Comparison of ENCODE assay signal across 20 mouse cellular contexts in the genomic region with DNA sequence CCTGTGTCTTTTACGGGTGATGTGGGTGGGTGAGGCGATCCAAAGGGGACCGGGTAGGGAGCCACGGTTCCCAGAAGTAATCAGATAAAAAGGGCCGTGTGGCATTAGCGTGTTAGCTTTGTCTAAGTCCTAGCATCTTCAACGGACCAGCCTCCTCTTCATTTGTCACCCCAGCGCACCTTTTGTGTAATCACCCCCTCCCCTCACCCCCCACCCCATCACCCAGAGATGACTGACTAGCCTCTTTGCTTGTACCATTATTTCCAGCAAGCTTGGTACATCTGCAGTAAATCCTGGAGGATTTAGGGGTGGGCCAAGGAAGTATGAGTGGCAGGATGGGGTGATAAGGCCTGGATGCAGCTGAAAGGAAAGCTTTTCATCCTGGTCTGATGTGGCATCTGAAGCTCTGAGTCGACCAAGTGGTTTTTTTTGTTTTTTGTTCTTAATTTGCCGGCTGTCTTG.
DNase-seq lines count a peak whose midpoint lies in the region; ATAC-seq lines count a peak whose summit lies in the region.
"Had no signal": no experiment of that assay in that cellular context is flagged by ENCODE, and none has a peak within 500 bp of the region (broad histone marks: within the 10 kb centered on the region; RNA-seq: fewer than 3 reads in every experiment).

No protein-coding gene starts in this region.

- DNase-seq in forebrain, embryonic 11.5 days (ENCODE audit: low spot score) = peak; percentile 55
- DNase-seq in forebrain, embryonic 14.5 days (ENCODE audit: low spot score) = peak; percentile 37
- DNase-seq in right cerebral cortex, postnatal 4 days = no peak
- no peak for DNase-seq in layer of hippocampus, postnatal 36 days
- DNase-seq in heart, postnatal 36 days = no peak
- DNase-seq: adrenal gland, postnatal 36 days; cerebellum, adult 9-11 months; embryo, embryonic 11 days; gastrocnemius, postnatal 10 days; heart, postnatal 10 days; lung, postnatal 14 days; thymus, postnatal 14 days had no signal

- no peaks in the 10 kb centered on the region for H3K27me3 ChIP-seq in forebrain, embryonic 11.5 days (ENCODE audit: control insufficient read depth, insufficient read depth, low read length)
- H3K27me3 ChIP-seq in forebrain, embryonic 14.5 days (replicated peaks; ENCODE audit: control insufficient read depth, insufficient read depth, low read length) = no peaks in the 10 kb centered on the region
- H3K27me3 ChIP-seq in hindbrain, embryonic 15.5 days = no peaks in the 10 kb centered on the region
- no peaks in the 10 kb centered on the region for H3K27me3 ChIP-seq in midbrain, embryonic 15.5 days (replicated peaks)
- H3K27me3 ChIP-seq: embryonic facial prominence, embryonic 15.5 days; intestine, embryonic 15.5 days; kidney, embryonic 15.5 days; limb, embryonic 15.5 days had no signal

- no peaks in the 10 kb centered on the region for H3K36me3 ChIP-seq in forebrain, embryonic 11.5 days (ENCODE audit: control insufficient read depth, insufficient read depth, low read length)
- no peaks in the 10 kb centered on the region for H3K36me3 ChIP-seq in forebrain, embryonic 14.5 days (ENCODE audit: control insufficient read depth, insufficient read depth, low read length)
- no peaks in the 10 kb centered on the region for H3K36me3 ChIP-seq in hindbrain, embryonic 15.5 days
- no peaks in the 10 kb centered on the region for H3K36me3 ChIP-seq in midbrain, embryonic 15.5 days (replicated peaks)
- H3K36me3 ChIP-seq: embryonic facial prominence, embryonic 15.5 days; intestine, embryonic 15.5 days; kidney, embryonic 15.5 days; limb, embryonic 15.5 days had no signal

- intact Hi-C loops in heart, postnatal 36 days (cut with DNase I) = no loop called here

- H3K4me2 ChIP-seq in forebrain, embryonic 11.5 days (ENCODE audit: low read depth, low read length, severe bottlenecking) = peak overlapping the region; percentile 13; the same call in 1 of the 2 replicates
- peak overlapping the region; percentile 17; the same call in 1 of the 2 replicates for H3K4me2 ChIP-seq in forebrain, embryonic 14.5 days (ENCODE audit: low read length)
- H3K4me2 ChIP-seq in hindbrain, embryonic 15.5 days = 0 out of 2 replicates have a peak overlapping the region, but pooled peaks have one; percentile 14
- peak overlapping the region; percentile 18; the same call in 1 of the 2 replicates for H3K4me2 ChIP-seq in midbrain, embryonic 15.5 days
- H3K4me2 ChIP-seq: embryonic facial prominence, embryonic 15.5 days; intestine, embryonic 15.5 days; kidney, embryonic 15.5 days; limb, embryonic 15.5 days had no signal

- no peak overlapping the region for H3K4me3 ChIP-seq in forebrain, embryonic 11.5 days (ENCODE audit: low read depth, low read length)
- no peak overlapping the region for H3K4me3 ChIP-seq in forebrain, embryonic 14.5 days (ENCODE audit: low read depth, low read length)
- no peak overlapping the region for H3K4me3 ChIP-seq in hindbrain, embryonic 15.5 days
- no peak overlapping the region for H3K4me3 ChIP-seq in midbrain, embryonic 15.5 days
- H3K4me3 ChIP-seq: embryonic facial prominence, embryonic 15.5 days; intestine, embryonic 15.5 days; kidney, embryonic 15.5 days; limb, embryonic 15.5 days had no signal

- WGBS in forebrain, embryonic 11.5 days = 13% methylated on average over 10 of the region's 10 CpGs
- 4% methylated on average over 10 of the region's 10 CpGs for WGBS in forebrain, embryonic 14.5 days
- 19% methylated on average over 10 of the region's 10 CpGs for WGBS in hindbrain, embryonic 15.5 days
- WGBS in midbrain, embryonic 15.5 days = 11% methylated on average over 10 of the region's 10 CpGs

- peak overlapping the region; percentile 12; the same call in 1 of the 2 replicates for H3K27ac ChIP-seq in forebrain, embryonic 11.5 days (ENCODE audit: low read depth, low read length)
- H3K27ac ChIP-seq in forebrain, embryonic 14.5 days (ENCODE audit: low read depth, low read length) = no peak overlapping the region
- no peak overlapping the region for H3K27ac ChIP-seq in hindbrain, embryonic 15.5 days (replicated peaks)
- no peak overlapping the region for H3K27ac ChIP-seq in midbrain, embryonic 15.5 days
- H3K27ac ChIP-seq: embryonic facial prominence, embryonic 15.5 days; intestine, embryonic 15.5 days; kidney, embryonic 15.5 days; limb, embryonic 15.5 days had no signal

- peak overlapping the region; percentile 14 for H3K9ac ChIP-seq in forebrain, embryonic 11.5 days (ENCODE audit: low read length)
- H3K9ac ChIP-seq in forebrain, embryonic 14.5 days (ENCODE audit: low read length) = peak overlapping the region; percentile 33
- H3K9ac ChIP-seq in hindbrain, embryonic 15.5 days = no peak overlapping the region
- no peak overlapping the region for H3K9ac ChIP-seq in midbrain, embryonic 15.5 days
- H3K9ac ChIP-seq: embryonic facial prominence, embryonic 15.5 days; intestine, embryonic 15.5 days; kidney, embryonic 15.5 days; limb, embryonic 15.5 days had no signal

- peaks cover 4% of the 10 kb centered on the region; the same call in 1 of the 2 replicates for H3K4me1 ChIP-seq in forebrain, embryonic 11.5 days (replicated peaks; ENCODE audit: control insufficient read depth, insufficient read depth, low read length)
- H3K4me1 ChIP-seq in forebrain, embryonic 14.5 days (ENCODE audit: control insufficient read depth, insufficient read depth, low read length) = peaks cover 9% of the 10 kb centered on the region; the same call in 1 of the 2 replicates
- H3K4me1 ChIP-seq in hindbrain, embryonic 15.5 days (replicated peaks) = no peaks in the 10 kb centered on the region
- H3K4me1 ChIP-seq in midbrain, embryonic 15.5 days = peaks cover 14% of the 10 kb centered on the region
- H3K4me1 ChIP-seq: embryonic facial prominence, embryonic 15.5 days; intestine, embryonic 15.5 days; kidney, embryonic 15.5 days; limb, embryonic 15.5 days had no signal

- ATAC-seq in forebrain, embryonic 11.5 days (replicated peaks; ENCODE audit: low FRiP score) = peak; percentile 74
- peak; percentile 50 for ATAC-seq in forebrain, embryonic 14.5 days
- no peak for ATAC-seq in hindbrain, embryonic 15.5 days (ENCODE audit: low FRiP score, low read depth)
- peak; percentile 77; the same call in 1 of the 2 replicates for ATAC-seq in midbrain, embryonic 15.5 days (replicated peaks)
- ATAC-seq: activated CD4-positive, CD25-positive, alpha-beta regulatory T cell, adult 4 months; intestine, embryonic 15.5 days; Patski had no signal

- H3K9me3 ChIP-seq in forebrain, embryonic 11.5 days (ENCODE audit: control insufficient read depth, low read length) = peaks cover 9% of the 10 kb centered on the region; the same call in 1 of the 2 replicates
- peaks cover 7% of the 10 kb centered on the region for H3K9me3 ChIP-seq in forebrain, embryonic 14.5 days (replicated peaks; ENCODE audit: control insufficient read depth, low read length)
- H3K9me3 ChIP-seq in hindbrain, embryonic 15.5 days = no peaks in the 10 kb centered on the region
- H3K9me3 ChIP-seq in midbrain, embryonic 15.5 days = no peaks in the 10 kb centered on the region; the same call in 1 of the 2 replicates
- H3K9me3 ChIP-seq: intestine, embryonic 15.5 days; kidney, embryonic 15.5 days had no signal

Comparison
In these comparisons a context has a peak if more than half of its experiments do, and no peak if none do; other contexts are left out.
1. DNase-seq: peak in forebrain, embryonic 11.5 days (single experiment) and forebrain, embryonic 14.5 days (single experiment); none in right cerebral cortex, postnatal 4 days (single experiment), layer of hippocampus, postnatal 36 days (0 of 2) and heart, postnatal 36 days (0 of 2).
2. H3K9ac ChIP-seq: peak in forebrain, embryonic 11.5 days (single experiment) and forebrain, embryonic 14.5 days (single experiment); none in hindbrain, embryonic 15.5 days (single experiment) and midbrain, embryonic 15.5 days (single experiment).
3. Peak in every context shown above with its lines, with median percentiles within 50 percentile points of each other: H3K4me2 ChIP-seq.